Mouse (Mus musculus) cerebellum, adult 9-10 months (tissue): ENCODE measurements at regions not wholly inside any gene's neighbourhood (a gene's known extent, or its start where the extent isn't known, plus 50 kb on each side); places are given as distances from the start of the nearest gene placed in this dataset.

Experiments
- DNase-seq: peaks from one replicate; pipeline ENCODE4 v3.0.0; 2022

DNA sequence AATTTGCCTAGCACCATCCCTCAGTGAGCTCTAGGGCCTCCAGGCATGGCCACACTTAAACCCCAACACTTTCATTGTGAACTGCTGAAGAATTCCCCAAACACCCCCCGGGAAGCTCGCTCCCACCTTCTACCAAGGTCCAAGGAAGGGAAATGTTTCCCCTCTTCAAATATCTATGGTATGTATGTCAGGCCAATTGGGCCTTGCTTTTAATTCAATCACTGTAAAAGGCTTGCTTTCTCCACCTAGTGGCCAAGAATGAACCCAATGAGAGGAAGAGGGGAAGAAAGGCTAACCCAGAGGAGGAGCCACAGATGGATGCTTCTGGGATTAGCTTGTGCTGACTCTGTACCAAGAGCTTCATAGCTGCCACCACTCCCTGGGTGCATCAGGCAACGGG lies 336.3 kb upstream of the Tgfbr2 start:
- DNase-seq = no peak

DNA sequence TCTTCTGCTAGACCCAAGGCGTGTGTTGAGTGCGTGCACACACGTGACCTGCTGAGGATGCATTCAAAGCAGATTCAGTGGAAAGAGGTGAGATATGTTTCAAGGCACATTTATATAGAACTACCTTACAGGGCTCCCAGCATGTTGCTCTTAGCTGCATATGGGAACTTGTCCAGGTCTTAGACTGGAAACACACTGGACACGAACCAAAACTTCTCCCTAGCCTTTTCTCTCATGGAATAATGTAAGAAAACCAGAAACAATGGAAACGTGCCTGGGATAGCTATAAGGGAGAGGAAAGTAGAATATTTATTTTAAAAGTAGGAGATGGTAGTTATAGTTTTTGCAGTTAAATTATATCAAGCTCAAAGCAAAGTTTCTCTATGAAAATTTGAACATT lies 332.6 kb upstream of the Tgfbr2 start:
- no peak for DNase-seq

DNA sequence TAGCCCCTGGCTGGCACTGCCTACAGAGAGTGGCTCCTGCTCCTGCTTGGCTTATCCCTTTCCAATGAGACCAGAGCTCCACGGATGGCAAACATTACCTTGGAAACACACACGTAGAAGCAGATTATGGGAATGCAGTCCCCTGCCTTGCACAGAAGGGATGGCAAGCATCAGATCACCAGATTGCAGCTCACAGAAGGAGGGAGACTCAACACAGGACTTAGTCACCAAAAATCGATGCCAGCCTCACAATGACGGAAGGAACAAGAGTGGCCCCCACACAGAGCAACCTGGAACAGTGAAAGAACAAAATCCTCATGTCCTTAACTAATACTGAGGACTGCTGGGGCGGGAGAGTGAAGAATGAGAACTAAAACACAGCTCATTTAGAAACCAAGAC lies 327.7 kb upstream of the Tgfbr2 start:
- DNase-seq = no peak

DNA sequence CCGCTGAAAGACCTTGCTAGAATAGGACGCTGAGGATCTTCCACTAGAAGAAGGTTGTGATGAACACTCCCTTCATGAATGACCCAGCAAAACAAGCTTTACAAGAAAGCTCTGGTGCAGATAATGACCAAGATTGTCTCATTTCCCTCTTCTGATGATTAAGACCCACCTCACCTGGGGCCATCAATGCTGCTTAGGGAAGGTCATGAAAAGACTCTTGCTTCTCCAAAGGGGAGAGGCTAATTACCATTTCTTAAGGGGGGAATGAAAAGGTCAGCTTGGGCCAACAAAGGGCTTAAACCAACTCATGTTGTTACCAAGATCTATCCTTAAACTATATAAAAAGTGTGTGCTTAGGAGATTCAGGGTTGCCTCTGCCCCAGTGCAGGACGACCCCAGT lies 325.8 kb upstream of the Tgfbr2 start:
- no peak for DNase-seq

DNA sequence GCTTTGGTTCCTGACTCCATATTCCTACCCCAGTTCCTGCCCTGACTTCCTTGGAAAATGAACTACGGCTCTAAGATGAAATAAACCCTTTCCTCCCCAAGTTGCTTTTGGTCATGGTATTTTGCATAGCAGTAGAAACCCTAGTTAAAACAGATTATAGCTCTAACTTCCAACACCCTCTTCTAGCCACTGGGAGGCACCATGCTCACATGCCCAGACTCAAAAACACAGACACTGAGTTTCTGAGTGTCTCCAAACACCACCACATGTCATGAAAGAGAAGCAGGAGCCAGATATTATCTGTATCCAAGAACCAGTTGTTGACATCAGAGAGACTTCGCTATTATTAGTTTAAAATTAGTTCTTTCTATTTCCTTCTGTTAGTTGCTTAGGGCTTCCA lies 316.1 kb upstream of the Tgfbr2 start:
- DNase-seq = no peak

DNA sequence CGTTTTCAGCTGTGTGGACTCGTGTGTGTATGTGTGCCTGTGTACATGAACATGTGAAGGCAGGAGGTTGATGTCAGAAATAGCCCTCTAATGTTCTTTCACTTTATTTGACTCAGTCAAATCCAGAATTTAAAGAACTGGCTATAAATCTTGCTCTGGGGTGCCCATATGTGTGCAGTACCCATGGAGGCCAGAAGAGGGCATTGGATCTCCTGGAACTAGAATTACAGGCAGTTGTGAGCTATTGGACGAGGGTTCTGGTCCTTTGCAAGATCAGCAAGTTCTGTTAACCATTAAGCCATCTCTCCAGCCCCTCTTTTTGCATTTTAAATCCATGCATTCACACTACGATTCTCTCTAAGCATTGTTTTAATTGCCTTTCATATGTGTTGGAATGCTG lies 314.6 kb upstream of the Tgfbr2 start:
- no peak for DNase-seq

DNA sequence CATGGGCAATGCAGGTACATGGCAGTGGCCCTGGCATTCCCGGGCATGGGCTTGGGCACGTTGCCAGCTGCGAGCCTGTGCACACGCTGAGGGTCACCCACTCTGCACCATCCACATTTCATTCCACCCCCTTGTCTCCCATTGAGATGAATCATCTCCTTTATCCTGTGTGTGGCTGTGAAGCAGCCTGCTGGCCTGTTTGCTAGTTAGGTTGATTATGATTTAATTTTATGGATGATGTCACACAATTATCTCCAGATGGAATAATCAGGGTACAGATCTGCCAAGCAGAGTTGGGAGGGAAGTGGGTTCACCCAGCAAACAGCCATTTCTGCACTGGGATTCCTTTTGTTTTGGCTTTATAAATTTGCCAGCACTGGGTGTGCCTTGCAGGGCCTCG lies 314.1 kb upstream of the Tgfbr2 start:
- DNase-seq = no peak

DNA sequence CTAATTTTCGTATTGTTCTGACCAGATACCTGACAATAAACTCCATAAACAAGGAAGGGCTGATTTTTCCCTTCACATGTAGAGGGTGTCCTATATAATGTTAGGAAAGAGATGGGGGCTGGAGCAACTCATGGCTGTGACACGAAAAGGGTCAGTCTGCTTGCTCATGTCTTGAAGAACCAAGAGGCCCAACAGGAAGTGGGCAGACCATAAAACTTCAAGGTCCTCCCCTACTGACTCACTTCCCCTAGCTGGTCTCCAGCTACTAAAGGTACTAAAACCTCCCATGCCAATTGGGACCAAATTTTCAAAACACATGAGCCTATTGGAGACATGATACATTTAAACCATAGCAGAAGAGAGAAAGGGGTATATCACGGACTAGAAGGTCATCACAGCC lies 302.1 kb upstream of the Tgfbr2 start:
- DNase-seq = no peak

DNA sequence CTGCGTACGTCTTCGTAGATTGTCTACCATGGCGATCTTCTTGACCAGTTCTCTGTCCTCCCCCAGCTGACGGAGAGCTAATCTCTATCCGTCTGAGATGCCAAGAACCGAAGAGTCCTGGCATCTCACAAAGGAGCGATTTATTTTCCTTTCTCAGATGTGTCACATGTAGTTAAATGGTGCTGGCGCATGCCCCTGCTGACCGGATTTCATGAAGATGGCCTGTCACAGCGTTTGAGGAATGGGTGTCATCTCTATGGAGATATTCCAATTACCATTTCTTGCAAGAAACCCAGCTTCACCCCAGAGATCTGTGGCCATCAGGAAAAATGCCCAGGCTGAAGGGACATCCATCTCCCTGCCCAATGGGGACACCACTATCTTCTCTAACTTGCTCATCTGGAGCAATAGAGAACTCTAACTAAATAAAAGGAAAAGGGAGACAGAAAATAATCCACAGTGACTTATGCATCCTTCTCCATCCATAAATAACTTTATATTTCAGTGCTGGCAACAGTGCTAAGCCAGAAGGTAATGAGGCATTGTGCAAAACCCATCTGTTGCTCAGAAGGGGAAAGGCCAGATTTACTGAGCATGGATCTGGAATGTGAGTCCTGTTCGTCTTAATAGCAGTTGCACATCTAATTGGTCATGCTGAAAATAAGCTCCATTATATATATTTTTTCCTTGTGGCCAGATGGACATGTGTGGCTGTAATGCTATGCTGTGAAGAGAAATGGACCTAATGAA lies 300.2 kb upstream of the Tgfbr2 start:
- DNase-seq = no peak

DNA sequence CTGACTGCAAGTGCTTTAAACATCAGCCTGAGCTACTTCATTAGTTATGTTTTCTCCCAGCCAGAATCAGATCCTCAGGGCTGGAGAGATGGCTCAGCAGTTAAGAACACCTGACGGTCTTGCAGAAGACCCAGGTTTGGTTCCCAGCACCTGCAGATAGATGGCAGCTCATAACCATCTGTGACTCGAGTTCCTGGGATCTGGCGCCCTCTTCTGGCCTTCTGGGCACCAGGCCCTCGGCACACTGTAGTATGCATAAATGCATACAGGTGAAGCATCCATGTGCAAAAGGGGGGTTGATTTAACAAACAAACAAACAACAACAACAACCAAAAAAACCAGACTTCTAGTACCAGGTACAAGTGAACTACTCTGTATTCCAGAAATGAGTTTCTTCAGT lies 297.7 kb upstream of the Tgfbr2 start:
- DNase-seq = no peak

DNA sequence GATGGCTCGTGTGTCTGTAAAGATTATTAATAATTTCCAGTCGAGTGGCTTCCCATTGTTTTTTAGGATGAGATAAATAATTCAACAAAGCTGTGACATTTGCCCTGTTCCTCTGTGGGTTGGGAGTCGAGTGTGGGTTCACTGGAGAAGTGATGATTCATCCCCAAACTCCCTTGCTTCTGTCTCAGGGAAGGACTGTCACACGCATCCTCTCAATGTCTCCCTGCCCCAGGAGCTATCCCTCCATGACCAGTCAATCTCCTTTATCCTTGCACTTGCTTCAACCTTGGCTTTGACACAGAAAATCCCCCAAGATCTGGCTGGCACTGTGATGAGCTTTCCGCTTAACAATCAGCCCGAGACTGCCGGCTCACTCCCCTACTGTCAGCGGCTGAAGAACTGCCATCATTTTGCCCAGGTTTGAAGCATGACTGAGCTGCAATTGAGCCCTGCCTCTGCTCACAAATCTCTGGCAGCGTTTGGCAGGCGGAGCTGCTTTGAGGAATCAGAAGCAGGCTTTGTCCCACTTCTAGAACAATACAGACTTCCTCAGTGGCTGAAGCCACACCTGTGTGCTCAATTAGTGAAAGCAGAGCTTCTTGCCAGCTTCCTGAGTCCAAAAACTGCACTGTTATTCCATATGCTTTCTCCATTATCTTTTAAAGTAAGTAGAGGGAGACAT lies 293.6 kb upstream of the Tgfbr2 start:
- DNase-seq = no peak

DNA sequence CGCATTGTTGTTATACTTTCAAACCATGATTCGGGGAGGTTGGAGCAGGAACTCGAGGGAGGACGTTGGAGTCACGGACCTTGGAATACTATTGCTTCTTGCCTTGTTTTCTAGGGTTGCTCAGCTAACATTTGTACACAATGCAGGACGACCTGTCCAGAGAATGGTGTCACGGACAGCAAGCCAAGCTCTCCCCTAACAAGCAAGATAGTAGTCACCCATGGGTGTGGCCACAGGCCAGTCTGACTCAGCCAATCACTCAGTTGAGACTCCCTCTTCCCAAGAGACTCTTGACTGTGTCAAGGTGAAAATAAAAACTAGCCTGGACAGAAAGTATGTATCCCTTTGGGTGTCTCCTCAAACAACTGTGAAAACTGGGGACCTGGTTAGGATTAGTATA lies 291.2 kb upstream of the Tgfbr2 start:
- DNase-seq = no peak

DNA sequence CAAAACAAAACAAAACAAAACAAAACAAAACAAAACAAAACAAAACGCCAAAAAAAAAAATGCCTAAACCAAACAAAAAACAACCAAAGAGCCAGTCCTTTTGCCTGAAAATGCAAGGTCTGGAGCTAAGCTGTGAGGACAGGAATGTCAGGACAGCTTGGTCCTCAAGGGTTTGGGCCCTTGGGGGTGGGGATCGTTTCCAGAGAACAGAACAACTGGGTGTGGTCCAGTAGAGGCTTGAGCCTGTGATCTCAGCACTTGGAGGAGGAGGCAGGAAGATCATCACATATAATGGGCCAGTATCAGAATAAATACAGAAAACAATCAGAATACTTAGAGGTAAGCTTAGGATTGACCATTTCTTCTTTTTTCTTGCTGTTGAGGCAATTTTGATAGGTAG lies 289.5 kb upstream of the Tgfbr2 start:
- DNase-seq = no peak

DNA sequence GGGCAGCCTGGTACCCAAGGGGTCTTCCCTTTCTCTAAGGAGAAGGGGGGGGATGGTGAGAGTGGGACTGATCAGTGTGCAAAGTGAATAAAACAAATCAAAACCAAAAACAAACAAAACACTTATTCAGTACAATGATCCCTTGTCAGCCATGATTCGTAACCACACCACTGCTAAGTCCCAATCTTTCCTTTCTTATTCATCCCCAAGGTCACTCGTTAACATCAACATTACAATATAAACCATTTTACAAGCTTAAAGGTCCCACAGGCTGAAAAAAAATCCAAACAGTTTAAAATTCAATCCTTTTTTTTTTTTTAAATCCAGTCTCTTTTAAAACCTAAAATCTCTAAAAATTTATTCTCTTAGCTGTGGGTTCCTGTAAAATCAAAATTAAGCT lies 287.1 kb upstream of the Tgfbr2 start:
- no peak for DNase-seq

DNA sequence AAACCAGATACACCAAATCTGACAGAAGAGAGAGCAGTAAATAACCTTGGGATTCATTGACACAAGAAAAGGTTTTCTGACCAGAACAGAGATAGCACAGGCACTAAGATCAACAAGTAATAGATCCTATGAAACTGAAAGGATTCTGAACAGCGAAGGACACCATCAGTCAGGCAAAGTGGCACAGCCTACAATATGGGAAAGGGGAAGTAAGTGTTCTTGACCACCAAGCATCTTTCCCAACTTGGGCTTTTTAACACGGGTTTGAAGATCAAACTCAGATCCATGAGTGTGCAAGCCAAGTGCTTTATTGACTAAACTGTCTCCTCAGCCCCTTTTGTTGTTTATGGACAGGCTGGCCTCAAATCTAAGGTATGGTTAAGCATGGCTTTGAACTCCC lies 284.9 kb upstream of the Tgfbr2 start:
- DNase-seq = no peak

DNA sequence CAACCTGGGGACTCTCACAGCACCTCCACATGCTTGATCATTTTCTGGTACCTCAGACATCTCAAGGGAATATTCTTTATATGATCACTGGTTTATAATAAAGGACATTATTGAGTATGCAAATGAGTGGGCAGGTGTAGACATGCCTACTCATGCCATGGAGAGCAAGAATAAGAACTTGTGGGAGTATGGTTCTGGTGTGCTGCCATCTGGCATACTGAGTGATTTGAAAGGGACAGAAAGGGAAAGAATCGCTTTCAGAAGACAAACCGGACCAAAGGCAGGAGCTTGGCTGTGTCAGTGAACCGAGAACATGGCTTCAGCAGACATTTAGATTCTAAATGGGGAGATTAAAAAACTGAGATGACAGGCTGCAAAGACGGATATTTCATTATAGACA lies 276.9 kb upstream of the Tgfbr2 start:
- no peak for DNase-seq

DNA sequence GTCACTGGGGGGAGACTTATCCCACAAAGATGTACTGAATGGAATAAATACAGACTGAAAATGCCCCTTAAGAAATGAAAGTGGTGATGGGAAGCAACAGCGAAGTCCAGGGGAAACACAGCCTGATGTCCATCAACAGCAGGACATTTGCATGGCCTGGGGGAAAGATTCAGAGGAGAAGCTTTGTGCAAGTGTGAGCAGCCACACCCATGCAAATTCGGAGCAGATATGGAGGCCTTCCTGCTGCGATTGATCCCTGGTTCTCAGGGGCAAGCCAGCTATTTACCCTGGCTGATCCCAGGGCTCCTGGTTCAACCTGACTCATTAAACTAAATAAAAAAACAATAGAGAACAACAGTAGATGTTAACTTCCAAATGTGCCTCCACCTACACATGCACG lies 275.7 kb upstream of the Tgfbr2 start:
- DNase-seq = no peak

DNA sequence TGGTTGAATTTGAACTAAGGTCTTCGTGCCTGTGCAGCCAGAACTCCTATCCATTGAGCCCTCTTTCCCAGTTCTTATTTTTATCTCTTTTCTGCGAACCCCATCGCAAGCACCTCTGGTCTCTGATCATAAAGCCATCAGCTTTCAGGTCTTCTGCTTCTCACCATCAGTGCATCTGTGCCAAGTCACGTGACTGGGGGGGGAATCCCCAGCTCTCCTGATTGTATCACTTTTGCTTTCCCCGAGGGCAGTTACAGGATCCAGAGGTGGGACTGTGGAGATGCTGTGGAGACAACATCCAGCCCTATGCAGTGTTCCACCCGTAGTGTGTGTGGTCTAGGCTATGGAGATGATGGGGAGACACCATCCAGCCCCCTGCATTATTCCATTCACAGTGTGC lies 272.6 kb upstream of the Tgfbr2 start:
- no peak for DNase-seq

DNA sequence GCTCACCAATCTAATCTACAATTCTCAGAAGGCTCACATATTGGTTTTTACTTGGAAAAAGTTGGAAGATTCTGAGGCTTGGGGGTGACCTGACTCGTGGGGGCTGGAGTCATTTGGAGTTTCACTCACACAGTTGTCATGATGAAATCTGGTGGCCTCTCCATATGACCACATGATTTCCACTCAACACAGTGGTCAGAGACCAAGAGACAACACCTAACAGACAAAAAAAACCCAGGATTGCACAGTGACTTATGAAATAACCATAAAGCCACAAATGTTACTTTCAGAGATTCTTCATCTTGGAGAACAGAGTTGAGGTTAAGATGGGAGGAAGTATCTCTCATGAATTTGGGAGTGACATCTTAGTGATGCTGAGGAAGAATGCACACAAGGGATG lies 263.4 kb upstream of the Tgfbr2 start:
- DNase-seq = no peak

DNA sequence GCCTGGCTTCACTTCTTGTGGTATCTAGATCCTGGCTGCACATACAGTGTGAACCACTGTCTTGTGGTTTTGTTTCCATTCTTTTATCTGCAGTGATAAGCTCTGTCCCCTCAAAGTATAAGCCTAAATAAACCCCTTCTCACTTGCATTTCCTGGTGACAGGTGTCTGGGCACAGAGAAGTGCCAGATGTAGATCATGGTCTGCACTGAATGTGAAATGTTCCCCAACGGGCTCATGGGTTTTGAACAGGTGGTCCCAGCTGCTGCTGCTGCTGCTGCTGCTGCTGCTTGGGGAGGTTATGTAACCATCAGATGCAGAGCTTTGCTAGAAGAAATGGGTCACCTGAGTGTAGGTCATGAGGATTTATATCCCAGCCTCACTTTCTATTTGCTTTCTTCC lies 259.3 kb upstream of the Tgfbr2 start:
- DNase-seq = no peak

DNA sequence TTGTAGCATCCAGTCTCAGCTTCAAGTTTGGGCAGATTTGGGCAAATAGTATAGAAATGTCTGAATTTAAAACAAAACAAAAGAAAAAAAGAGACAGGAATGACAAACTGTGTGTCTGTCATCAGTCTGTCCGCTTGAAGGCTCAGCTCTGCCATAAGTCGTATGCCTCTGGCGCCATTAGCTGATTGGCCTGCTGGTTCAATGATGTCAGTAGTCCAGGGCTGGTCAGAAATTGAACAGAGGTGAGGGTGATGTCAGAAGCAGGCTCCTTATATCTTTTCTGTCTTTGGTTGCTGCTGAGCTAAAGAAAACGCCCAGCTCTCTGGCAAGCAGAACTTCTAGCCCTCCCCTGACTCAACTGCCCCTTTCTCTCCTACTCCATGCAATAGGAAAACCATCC lies 253.9 kb upstream of the Tgfbr2 start:
- DNase-seq = no peak

DNA sequence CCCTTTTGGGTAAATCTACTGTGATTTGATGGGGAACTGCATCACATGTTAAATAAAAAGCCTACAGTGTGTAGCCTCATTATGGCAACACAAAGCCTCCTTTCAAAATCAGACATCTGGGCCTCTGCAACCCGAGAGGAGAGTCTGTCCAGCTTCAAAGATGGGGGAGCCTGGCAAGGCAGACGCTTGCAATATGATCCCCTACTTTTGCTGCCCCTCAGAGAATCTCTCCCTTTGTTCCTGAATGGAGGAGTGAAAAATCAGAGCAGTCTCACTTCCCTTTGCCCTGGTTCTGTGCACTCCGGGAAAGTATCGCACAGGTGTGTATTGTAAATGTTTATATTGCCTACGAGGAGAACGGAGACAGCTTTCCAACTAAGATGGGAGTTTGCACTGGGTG lies 253.3 kb upstream of the Tgfbr2 start:
- DNase-seq = no peak

DNA sequence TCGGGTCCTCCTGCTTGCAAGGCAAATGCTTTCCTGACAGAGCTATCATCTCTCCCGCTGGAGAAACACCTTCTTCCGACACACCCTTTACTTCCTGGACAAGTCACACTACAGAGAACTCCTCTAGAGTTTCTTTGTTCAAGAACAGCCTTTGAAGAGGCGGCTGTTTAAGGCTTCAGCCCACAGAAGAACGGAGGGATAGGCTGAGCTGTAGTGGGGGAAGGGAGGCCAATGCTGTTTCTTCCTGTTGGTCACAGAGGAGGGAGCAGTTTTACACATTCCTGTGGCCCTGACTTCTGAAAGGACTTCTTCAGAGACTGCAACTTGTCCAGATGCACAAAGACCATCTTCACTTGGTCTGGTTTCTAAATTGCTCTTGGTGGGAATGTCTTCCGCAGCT lies 252.1 kb upstream of the Tgfbr2 start:
- DNase-seq = no peak

DNA sequence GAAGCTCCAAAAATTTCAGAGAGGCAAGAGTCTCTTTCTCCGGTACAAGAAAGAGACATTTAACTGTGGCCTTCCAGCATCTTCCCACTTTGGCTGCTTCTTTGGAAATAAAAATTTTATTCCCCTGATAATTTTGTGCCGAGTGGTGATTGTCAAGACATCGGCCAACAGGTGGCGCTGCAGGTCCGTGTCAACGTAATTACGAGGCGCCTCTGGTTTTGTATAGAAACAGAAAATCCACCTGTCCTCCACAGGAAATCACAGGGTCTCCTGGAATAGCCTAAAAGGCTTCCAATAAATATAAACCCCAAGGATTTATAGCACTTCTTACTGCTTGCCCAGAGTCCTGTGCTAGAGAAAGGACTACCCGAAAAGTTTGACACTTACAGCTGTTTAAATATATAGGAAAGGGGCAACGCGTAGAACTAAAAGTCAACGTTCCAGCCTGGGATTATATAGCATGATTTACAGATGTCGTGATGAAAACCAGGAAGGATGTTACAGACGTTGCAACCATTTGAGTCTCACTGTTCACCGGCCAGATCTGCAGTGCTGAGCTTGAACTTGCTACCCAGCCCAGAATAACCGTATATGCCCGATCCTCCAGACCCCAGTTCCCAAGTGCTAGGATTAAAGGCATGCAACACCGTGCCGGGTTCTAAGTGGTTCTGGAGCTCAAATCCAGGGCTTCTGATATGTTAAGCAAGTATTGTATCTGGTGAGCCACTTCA lies 251.3 kb upstream of the Tgfbr2 start:
- peak; percentile 31 for DNase-seq
